Mouse (Mus musculus) testis, postnatal 10 days (tissue): ENCODE measurements around the gene Fadd.

Source experiments
- DNase-seq: peaks from one replicate; pipeline ENCODE4 v3.0.0; 2021; ENCODE audit warnings: low spot score

Gene Fadd

DNA sequence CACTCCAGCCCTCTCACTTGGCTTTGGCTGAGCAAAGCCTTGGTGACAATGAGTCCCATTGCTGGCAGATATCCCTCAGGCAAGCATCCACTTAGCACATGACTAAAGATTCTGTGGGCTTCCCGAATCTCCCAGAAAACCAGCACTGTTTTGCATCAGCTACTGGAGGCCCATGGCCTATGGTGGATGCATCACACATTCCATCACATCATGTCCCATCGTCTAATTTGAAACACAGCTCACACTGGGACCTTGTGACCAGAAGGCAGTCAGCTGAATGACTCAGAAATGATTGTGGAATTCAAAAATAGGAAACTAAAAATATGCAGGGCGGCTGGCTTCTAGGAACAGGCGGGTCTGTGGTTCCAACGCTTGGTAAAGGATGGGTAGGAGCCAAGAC lies 4.4 kb downstream of the Fadd start:
- no peak for DNase-seq

DNA sequence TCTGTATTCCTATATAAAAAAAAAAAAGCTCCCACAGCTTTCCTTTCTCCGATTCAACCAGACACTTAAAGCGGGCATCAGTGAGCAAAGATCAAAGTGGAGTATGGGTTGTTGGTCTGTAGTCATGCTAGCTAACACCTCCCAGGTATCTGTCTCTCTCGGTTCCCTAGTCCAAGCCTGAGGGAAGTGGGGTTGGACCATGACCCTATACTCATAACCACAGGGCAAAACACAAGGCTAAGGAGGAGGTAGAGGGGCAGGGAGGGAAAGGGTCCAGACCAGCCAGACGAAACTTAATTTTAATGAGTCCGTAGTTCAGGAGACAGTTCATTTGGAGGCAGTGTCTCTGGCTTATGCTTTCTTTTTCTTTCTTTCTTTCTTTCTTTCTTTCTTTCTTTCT lies 10.0 kb downstream of the Fadd start:
- no peak for DNase-seq

GRCm38 (mm10) chr7:144571598-144571997 lies 10.7 kb downstream of the Fadd start:
- DNase-seq: no peak

GRCm38 (mm10) chr7:144569428-144569827 lies 12.8 kb downstream of the Fadd start:
- DNase-seq: no peak

DNA sequence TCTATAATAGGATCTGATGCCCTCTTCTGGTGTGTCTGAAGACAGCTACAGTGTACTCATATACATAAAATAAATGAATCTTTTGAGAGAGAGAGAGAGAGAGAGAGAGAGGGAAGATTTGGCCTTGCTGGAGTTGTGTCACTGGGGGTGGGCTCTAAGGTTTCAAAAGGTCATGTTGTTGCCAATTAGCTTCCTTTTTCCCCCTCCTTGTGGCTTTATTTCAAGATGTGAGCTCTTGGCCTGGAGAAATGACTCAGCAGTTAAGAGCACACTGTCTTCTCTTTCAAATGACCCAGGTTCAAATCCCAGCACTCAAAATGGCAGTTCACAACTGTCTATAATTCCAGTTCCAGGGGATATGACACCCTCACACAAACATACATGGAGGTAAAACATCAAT lies 14.2 kb downstream of the Fadd start:
- no peak for DNase-seq

DNA sequence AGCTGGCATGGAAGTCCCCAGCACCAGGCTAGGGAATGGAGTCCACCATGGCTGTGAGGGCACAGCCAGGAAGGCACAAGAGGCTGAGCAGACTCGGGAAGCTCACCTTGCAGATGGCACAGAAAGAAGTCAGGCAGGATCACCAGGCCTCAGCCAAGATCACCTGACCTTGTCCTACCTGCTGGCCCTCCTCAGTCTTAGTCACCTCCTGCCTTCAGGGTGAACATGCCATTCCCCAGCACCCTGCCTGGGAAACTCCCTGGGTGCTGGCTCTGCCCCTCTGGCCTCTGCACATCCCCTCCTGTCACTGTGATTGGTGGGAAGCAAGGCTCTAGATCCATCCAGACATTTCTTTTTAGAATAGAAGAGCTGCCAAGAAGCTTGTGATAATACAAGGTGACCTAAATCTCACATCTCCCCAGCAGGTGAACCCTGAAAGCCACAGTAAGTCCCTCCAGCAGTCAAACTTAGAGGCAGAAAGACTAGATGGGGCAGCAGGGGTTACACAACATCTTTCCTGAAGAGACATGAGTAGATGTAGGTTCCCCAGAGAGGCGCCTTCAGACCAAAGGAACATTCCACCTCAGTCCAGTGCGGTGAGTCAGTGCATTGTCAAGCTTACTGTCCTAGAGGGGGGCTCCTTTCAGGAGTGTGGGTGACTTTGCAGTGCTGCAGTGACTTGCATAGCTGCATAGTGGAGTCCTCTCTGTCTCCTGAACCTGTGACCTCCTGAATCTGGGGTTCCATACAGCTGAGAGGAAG lies 15.2 kb downstream of the Fadd start:
- DNase-seq: no peak

- DNase-seq: no peak
Observed at GRCm38 (mm10) chr7:144563456-144564155, 18.7 kb downstream of the Fadd start.

DNA sequence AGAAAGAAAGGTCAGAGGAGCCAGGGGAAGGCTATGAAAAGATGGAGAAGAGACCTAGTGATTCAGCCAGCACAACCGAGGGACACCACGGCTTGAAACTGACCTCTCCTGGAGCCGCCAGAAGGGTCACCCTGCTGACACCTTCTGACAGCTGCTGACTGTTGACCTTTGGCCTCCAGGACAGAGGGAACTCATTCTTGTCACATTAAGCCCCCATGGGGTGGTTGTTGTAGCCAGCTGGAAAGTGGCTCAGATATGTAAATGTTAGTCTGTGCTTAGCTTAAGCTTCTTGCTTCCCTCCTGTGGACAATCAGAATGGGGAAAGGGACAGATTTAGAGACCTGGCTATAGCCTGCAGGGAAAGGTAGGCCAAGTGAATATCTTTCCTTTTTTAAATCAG lies 20.2 kb downstream of the Fadd start:
- no peak for DNase-seq

DNA sequence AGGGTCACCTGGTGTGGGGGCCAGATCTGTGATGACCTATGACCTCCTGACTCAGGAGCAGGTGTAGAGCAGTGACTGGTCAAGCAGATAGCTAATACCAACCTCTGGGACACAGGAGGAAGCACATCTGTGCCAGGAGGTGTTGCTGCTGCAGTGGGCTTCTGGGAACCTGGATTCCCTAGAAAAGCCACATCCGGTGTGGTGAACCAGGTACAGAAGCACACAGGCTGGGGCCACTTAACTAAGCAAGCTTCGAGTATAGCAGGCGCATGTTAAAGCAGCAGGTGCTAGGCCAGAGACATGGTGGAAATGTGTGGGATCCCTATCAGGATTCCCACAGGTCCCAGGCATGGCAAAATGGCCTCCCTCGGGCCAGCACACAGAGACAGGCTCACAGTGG lies 21.7 kb downstream of the Fadd start:
- DNase-seq: no peak

GRCm38 (mm10) chr7:144558552-144558951 lies 23.7 kb downstream of the Fadd start:
- DNase-seq: no peak

- no peak for DNase-seq
Observed at GRCm38 (mm10) chr7:144554123-144554472, 28.2 kb downstream of the Fadd start.

- peak; percentile 100 for DNase-seq
Observed at GRCm38 (mm10) chr7:144553237-144554122, 28.8 kb downstream of the Fadd start, which contains the start of gene Ppfia1. Ppfia1 (minus strand) TSS chr7:144553729.

DNA sequence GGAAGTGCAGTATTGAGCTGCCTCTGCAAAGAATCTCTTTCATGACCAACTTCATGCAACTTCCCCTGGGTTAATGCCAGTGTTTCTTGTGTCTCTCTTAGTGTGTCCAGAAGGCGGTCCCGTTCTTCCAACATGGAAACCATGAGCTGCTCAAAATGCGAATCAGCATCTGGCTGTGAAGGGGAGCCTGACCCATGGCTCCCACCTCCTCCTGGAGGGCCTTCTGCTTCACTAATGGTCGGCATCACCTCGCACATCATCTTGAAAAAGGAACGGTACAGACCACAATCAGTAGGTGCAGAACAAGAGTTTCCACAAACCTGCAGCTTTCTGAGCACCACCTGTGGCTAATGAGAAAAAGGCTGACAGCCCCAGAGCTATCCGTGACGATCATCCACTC lies 30.0 kb downstream of the Fadd start:
- no peak for DNase-seq

- no peak for DNase-seq
Observed at GRCm38 (mm10) chr7:144550811-144551210, 31.5 kb downstream of the Fadd start.

DNA sequence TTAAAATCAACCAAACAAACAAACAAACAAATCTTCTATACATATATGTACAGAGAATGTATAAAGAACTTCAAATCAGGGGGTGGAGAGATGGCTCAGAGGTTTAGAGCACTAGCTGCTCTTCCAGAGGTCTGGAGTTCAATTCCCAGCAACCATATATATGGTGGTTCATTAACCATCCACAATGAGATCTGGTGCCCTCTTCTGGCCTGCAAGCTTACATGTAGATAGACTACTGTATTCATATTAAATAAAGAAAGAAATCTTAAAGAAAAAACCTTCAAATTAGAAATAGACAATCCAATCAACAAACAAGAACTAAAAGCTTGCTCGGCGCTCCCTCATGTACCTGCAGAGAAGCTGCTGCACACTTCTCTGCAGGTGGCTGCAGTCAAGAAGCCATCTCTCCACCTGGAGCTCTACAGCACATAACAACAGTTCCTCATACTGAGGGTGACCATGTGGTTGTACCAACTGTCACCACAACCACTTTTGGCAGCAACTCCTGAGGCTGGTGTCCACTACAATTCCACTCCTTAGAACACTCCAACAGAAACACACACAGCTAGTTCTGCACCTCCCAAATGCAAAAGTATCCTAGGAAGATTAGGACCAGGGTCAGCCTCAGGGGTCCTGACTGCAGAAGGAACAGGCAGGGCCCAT lies 32.2 kb downstream of the Fadd start:
- no peak for DNase-seq

DNA sequence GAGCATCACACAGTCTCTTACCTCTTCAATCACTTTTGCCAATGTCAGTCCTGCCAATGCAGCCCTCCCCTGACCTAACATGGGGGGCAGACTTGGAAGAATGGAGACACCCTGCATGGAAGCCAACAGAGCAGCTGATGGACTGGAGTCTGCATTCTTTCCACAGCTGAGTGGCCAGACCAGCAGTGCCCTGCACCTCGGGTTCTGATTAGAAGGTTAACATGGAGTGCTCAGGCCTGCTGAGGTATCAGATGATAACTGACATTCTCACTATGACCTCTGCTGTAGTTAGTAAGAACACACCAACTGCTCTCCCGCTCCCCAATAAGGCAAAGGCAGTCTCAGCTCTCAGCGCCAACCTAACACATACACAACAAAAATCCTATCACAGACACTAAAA lies 37.0 kb downstream of the Fadd start:
- no peak for DNase-seq

- DNase-seq: no peak
Observed at GRCm38 (mm10) chr7:144541351-144541750, 40.9 kb downstream of the Fadd start.

GRCm38 (mm10) chr7:144539146-144539545 lies 43.1 kb downstream of the Fadd start:
- no peak for DNase-seq

GRCm38 (mm10) chr7:144538030-144538644 lies 44.1 kb downstream of the Fadd start:
- DNase-seq: no peak

GRCm38 (mm10) chr7:144536367-144536766 lies 45.9 kb downstream of the Fadd start:
- no peak for DNase-seq

- DNase-seq: no peak
Observed at GRCm38 (mm10) chr7:144534773-144535172, 47.5 kb downstream of the Fadd start.
